Mouse (Mus musculus) adrenal gland, postnatal 0 days (tissue): ENCODE measurements around the gene Acly. TPM values are rescaled to one million over a fixed set of nuclear protein-coding genes. Genes with fewer than 3 reads are reported as not detected.

ENCODE experiments used
- microRNA-seq: library from miRNA; unstranded; fragments of <30 nt; microRNA quantifications from one replicate; pipeline ENCODE4, GENCODE M21; 2016; ENCODE audit warnings: borderline replicate concordance; ENCODE audit not compliant: insufficient number of aligned reads
- polyA plus RNA-seq: library from polyadenylated mRNA; unstranded; fragments of >200 nt; fragmentation: Nextera tagmentation; extraction: Ambion mirVana; gene quantifications from 2 replicates; pipeline ENCODE4 v1.2.1, GENCODE M21; 2015

Acly gene
- 194 and 398 TPM in 2 replicates for polyA plus RNA-seq

DNA sequence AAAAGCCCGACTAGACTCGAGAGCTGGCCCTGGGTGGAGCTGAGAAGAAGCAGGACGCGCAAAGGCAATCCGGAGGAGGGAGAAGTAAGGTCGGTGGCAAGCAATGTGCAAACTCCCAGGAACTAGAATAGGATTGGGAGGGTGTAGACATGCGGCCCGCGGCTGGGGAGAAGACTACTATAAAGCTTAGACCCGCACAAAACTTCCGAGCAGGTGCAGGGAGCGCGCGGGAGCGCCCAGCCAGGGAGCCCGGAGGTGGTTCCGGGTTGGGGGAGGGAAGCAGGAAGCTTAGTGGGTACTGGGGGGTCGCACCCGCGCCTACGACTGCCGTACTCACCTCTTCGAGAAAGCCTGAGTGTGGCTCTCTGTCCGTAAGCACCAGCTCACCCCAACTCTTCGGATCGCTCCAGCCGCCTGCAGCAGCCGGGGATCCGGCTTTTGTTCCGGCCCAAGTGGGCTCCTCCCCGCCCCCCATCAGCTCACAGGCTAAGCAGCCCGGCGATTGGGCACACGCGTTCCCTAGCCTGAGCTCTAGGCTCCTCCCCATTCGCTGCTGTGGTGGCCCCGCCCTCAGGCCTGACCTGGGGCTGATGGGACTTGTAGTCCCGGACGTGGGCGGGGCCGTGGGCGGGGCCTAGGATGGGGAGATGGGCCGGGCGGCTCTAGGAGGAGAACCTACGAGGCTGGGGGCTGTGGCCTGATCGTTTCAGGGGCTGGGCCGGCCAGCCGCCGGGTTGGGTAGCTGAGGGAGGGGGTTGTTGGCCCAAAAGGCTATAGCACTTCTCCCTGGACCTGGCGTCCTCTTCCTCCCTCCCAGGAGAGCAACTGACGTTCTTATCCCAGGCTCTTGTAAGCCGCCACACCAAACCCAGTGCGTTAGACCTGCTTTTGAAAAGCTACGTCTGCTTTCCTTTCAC, at the start of gene Acly:
Acly (minus strand) TSS at position 543 of the 917 bp plus-strand sequence.

DNA sequence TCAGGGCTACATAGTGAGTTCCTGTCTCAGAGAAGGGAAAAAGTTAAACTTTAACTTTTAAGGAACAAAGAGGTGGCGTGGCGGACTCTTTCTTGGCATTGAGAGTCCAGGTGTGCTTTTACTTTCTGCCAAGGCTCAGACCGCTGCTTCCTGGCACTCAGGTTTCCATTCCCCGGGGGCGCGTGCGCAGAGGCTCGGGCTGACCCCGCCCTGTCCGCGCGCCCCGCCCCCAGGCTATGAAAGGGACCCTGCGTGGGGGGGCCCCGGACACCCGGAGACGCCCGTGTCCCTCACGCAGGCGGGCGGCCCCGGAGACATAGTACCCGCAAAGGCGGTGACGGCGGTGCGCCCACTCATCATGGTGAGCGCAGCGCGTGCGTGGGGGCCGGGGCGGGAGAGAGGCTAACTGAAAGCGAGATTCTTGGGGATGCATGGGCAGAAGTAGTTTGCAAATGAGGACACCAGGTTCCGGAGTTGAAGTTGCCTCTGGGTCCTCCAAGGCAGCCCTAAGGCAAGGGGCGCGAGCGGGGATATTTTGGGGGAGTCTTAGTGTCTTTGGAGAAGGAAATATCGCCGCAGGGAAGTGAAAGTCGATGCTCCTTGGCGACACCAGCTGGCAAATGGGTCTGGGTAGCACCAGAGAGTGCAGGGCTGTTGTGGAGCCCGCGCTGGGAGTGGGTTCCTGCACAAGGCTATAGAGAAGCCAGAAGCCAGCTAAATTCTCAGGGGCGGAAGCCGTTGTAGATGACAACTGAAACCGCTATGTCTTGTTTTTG, 47.1 kb upstream of the Acly start, which contains the start of gene Cnp:
Cnp (plus strand) TSS at position 197 of the 776 bp plus-strand sequence.

DNA sequence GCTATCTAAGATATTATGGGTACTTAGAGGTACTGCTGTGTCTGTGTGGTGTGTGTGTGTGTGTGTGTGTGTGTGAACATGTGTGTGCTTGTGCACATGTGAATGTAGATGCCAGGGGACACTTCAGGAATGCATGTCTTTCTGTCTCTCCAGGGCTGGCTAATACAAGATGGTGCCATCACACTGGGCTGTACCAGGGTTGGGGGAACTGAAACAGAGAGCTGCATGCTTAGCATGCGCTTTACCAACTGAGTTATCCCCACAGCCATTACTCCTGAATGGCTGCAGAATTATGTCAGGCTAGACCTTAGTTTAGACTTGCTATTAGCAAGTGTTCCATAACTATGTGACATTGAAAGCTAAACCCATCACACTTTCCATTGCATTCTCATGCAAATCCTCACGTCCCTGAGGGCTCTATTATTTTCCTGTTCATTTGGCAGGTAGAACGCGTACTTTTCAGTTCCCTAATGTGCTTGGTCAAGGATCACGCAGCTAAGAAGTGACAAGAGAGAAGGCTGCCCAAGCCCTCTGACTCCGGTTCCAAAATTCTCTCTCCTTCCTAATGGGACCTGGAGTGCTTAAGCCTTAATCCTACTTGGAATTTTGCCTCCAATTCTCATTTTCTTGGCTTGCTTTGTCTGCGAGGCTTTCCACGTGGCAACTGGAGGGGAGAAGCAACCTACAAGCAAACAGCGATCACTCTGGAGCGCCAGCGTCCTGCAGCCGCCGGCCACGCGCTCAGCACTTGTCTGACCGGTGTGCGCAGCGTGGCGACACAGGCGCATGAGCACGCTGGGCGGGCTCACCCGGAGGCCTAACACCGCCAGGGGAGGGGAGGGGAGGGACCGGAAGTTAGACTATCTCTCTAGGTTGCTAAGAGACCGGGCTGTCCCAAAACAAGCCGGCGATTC, 17.3 kb upstream of the Acly start, which contains the start of gene Ttc25:
Ttc25 (plus strand) TSS at position 776 of the 914 bp plus-strand sequence.

DNA sequence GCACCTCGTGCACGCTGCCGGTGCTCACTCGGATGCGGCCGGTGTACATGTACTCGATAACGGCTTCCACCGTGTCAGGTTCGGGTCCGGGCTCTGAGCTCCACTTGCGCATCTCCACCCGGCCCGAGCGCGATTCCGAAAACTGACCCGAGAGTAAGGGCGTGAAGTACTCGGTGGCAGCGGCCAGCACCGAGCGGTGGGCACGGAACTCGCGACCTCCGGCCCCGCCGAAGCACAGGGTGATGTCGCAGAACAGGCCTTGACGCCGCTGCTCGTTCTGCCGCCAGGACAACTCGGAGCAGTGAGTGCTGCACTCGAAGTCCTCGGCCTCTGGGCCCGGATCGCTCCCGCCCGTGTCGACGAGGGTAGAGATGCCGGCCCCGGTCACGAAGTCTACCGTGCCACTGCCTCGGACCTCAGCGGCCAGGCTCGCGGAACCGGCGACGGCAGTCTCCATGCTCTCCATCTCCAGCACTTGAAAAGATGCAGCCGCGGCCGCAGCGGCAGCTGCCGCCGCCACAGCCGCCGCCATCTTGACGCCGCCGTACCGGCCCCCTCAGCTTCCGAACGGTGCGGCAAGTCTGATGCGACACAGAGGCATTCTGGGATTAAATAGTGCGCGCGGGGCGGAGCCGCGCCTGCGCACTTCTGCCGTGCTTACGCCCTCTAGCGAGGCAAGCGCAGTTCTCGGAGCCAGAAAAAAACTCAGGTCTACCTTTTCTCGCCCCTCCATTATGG, 55.4 kb downstream of the Acly start, which contains the start of gene Klhl11:
Klhl11 (minus strand) TSS at position 545 of the 738 bp plus-strand sequence.

DNA sequence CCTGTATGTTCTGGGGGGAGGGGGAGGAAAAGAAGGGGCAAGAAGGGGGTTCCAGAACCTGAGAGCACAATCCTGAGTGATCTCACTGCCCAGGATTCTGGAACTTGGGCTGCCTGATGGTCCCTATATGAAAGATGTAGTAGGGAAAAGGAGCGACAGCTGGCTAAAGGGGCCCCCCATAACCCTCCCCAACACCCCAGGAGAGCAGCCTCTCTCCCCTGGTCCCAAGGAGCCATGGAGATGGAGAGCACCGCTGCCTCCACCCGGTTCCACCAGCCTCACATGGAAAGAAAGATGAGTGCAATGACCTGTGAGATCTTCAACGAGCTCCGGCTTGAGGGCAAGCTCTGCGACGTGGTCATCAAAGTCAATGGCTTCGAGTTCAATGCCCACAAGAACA, 86.0 kb downstream of the Acly start, which contains the start of the genes Nt5c3b and Klhl10:
Nt5c3b (minus strand) TSS at position 12 of the 400 bp plus-strand sequence.
Klhl10 (plus strand) TSS at position 121 of the 400 bp plus-strand sequence.

Small RNA genes within 50 kb of the gene (microRNA-seq; reads per million reads assigned to microRNA genes)
- gene Gm27374 (not detected), gene Mir7116 (1.4 reads per million)

Other genes with a start within 250 kb of the Acly start
- 1,336 and 1,597 TPM in 2 replicates for gene Eif1, start 208.1 kb downstream of the Acly start, polyA plus RNA-seq
- gene Gast, start 193.6 kb downstream of the Acly start, polyA plus RNA-seq = 0.72 TPM in 1 of 2 replicates, not detected in the other
- gene Hap1, start 171.9 kb downstream of the Acly start, polyA plus RNA-seq = 59.6 and 68.7 TPM in 2 replicates
- gene Jup, start 130.2 kb downstream of the Acly start, polyA plus RNA-seq = 48.8 and 57.2 TPM in 2 replicates
- 52.1 and 53.7 TPM in 2 replicates for gene P3h4, start 113.2 kb downstream of the Acly start, polyA plus RNA-seq
- 61.0 and 61.6 TPM in 2 replicates for gene Fkbp10, start 112.3 kb downstream of the Acly start, polyA plus RNA-seq
- gene Nt5c3b, start 86.2 kb downstream of the Acly start, polyA plus RNA-seq = 137 and 142 TPM in 2 replicates
- 0.39 and 0.88 TPM in 2 replicates for gene Klhl10, start 86.1 kb downstream of the Acly start, polyA plus RNA-seq
- gene Klhl11, start 55.3 kb downstream of the Acly start, polyA plus RNA-seq = 3.5 and 5.8 TPM in 2 replicates
- 0.84 and 1.9 TPM in 2 replicates for gene Ttc25, start 17.6 kb upstream of the Acly start, polyA plus RNA-seq
- 53.5 and 65.6 TPM in 2 replicates for gene Cnp, start 46.9 kb upstream of the Acly start, polyA plus RNA-seq
- gene Nkiras2, start 91.2 kb upstream of the Acly start, polyA plus RNA-seq = 42.2 and 47.3 TPM in 2 replicates
- 99.2 and 155 TPM in 2 replicates for gene Dnajc7, start 92.2 kb upstream of the Acly start, polyA plus RNA-seq
- gene Zfp385c, start 164.5 kb upstream of the Acly start, polyA plus RNA-seq = 0.27 and 1.1 TPM in 2 replicates
- 5.5 and 14.8 TPM in 2 replicates for gene Dhx58, start 176.3 kb upstream of the Acly start, polyA plus RNA-seq
- 28.4 and 39.7 TPM in 2 replicates for gene Kat2a, start 184.5 kb upstream of the Acly start, polyA plus RNA-seq
- gene Hspb9, start 185.8 kb upstream of the Acly start, polyA plus RNA-seq = 0.51 and 0.61 TPM in 2 replicates
- 34.3 and 39.6 TPM in 2 replicates for gene Rab5c, start 210.2 kb upstream of the Acly start, polyA plus RNA-seq
- 0.20 and 0.21 TPM in 2 replicates for gene Kcnh4, start 231.9 kb upstream of the Acly start, polyA plus RNA-seq
- gene Hcrt, start 234.9 kb upstream of the Acly start, polyA plus RNA-seq = not detected in 2 replicates
- gene Ghdc, start 243.0 kb upstream of the Acly start, polyA plus RNA-seq = 7.4 and 9.3 TPM in 2 replicates